Mouse (Mus musculus): Measurements from ENCODE around the gene Fstl4.
"Not testable (repeated sequence)": the region's sequence is repeated elsewhere in the genome, so short reads cannot be mapped to it uniquely, and the experiment has no call there.

Gene Fstl4

GRCm38 (mm10) chr11:53187427-53188140 lies 423.1 kb downstream of the Fstl4 start:
- intact Hi-C loops (cut with DNase I), result no loop called here

GRCm38 (mm10) chr11:53196551-53196950 lies 432.1 kb downstream of the Fstl4 start:
- intact Hi-C loops (cut with DNase I), result not testable (repeated sequence)

GRCm38 (mm10) chr11:53197111-53197510 lies 432.7 kb downstream of the Fstl4 start:
- intact Hi-C loops (cut with DNase I), result no loop called here

- intact Hi-C loops (cut with DNase I), result no loop called here
These were observed 438.2 kb downstream of the Fstl4 start for GRCm38 (mm10) chr11:53202459-53203250.

- intact Hi-C loops (cut with DNase I), result no loop called here
These were observed 446.4 kb downstream of the Fstl4 start for GRCm38 (mm10) chr11:53210876-53211275.

GRCm38 (mm10) chr11:53229011-53229410 lies 464.6 kb downstream of the Fstl4 start:
- intact Hi-C loops (cut with DNase I), result no loop called here

GRCm38 (mm10) chr11:53231836-53232235 lies 467.4 kb downstream of the Fstl4 start:
- intact Hi-C loops (cut with DNase I), result no loop called here

GRCm38 (mm10) chr11:53233590-53233989 lies 469.2 kb downstream of the Fstl4 start:
- intact Hi-C loops (cut with DNase I), result no loop called here
